Mouse (Mus musculus) left cerebral cortex, postnatal 10 days (tissue): ENCODE results near the gene Arrdc5. TPM values are rescaled to one million over a fixed set of nuclear protein-coding genes. Genes with fewer than 3 reads are reported as not detected.
"Not testable (repeated sequence)": the region's sequence is repeated elsewhere in the genome, so short reads cannot be mapped to it uniquely, and the experiment has no call there.

Experiments
- DNase-seq, 2 experiments: peaks; one replicate each; pipeline ENCODE4 v3.0.0; 2021 to 2022; ENCODE audit warnings: low spot score in 2 of 2, mixed read lengths in 1 of 2; ENCODE audit errors: extremely low spot score in 1 of 2
- intact Hi-C: fragments of 180-260 bp; cut with DNase I; formaldehyde crosslinking; loops from one replicate; pipeline ENCODE4 v1.15.1; 2025
- total RNA-seq, 2 experiments: library from RNA; stranded (reverse); gene quantifications; 2 replicates each; pipeline ENCODE4 v1.2.3; 2021

Gene Arrdc5
- total RNA-seq, 2 experiments from 2014 or later, result not detected

GRCm38 (mm10) chr17:56261166-56261565 is 38.9 kb downstream of the Arrdc5 start:
- intact Hi-C loops, result no loop called here
- DNase-seq, result no peak

GRCm38 (mm10) chr17:56259301-56260037 is 40.6 kb downstream of the Arrdc5 start:
- intact Hi-C loops, result no loop called here

GRCm38 (mm10) chr17:56258812-56259211 is 41.3 kb downstream of the Arrdc5 start:
- DNase-seq, intact Hi-C loops: not testable (repeated sequence)

More at GRCm38 (mm10) chr17:56259301-56260037, 40.6 kb downstream of the Arrdc5 start:
- no peak for DNase-seq

GRCm38 (mm10) chr17:56258269-56258668 is 41.8 kb downstream of the Arrdc5 start:
- intact Hi-C loops, result not testable (repeated sequence)

GRCm38 (mm10) chr17:56257181-56257894 is 42.7 kb downstream of the Arrdc5 start:
- intact Hi-C loops, result no loop called here
- DNase-seq, result peak in 1 of 2 experiments; percentile 55

More at GRCm38 (mm10) chr17:56258269-56258668, 41.8 kb downstream of the Arrdc5 start:
- DNase-seq, result not testable (repeated sequence)

- DNase-seq, result peak; percentile 95 to 98
- intact Hi-C loops, result no loop called here
Observed at GRCm38 (mm10) chr17:56256239-56256881, 43.7 kb downstream of the Arrdc5 start, which contains the start of gene Fem1a. Fem1a (plus strand) TSS chr17:56256810.

- peak; percentile 99 for DNase-seq
- intact Hi-C loops, result no loop called here
Observed at GRCm38 (mm10) chr17:56255863-56256238, 44.2 kb downstream of the Arrdc5 start.

GRCm38 (mm10) chr17:56255429-56255828 is 44.7 kb downstream of the Arrdc5 start:
- intact Hi-C loops, result no loop called here
- peak; percentile 62 to 74 for DNase-seq

GRCm38 (mm10) chr17:56254695-56255094 is 45.4 kb downstream of the Arrdc5 start:
- intact Hi-C loops, result loop anchor here (5.0 kb wide), 2 partner anchors 37 to 122 kb away; partner anchors contain the start of gene Dpp9

GRCm38 (mm10) chr17:56251136-56251829 is 48.8 kb downstream of the Arrdc5 start:
- peak; percentile 70 to 78 for DNase-seq
- intact Hi-C loops, result loop anchor here (5.0 kb wide), 2 partner anchors 34 to 119 kb away; partner anchors contain the start of gene Dpp9

More at GRCm38 (mm10) chr17:56254695-56255094, 45.4 kb downstream of the Arrdc5 start:
- no peak for DNase-seq

GRCm38 (mm10) chr17:56245608-56246007 is 54.5 kb downstream of the Arrdc5 start:
- no peak for DNase-seq
- intact Hi-C loops, result no loop called here

Other genes with a start within 250 kb of the Arrdc5 start
- gene Ubxn6, start 225.3 kb downstream of the Arrdc5 start, total RNA-seq, result 10 to 100 TPM; 79.8 to 87.9 TPM
- gene Hdgfl2, start 220.7 kb downstream of the Arrdc5 start, total RNA-seq, result 100 to 1,000 TPM in 1 of 2 experiments, 10 to 100 TPM in 1; 96.5 to 104 TPM
- gene Plin4, start 190.5 kb downstream of the Arrdc5 start, total RNA-seq, result 1 to 10 TPM in 1 of 2 experiments, under 1 TPM in 1; 0.14 to 1.4 TPM
- gene Plin5, start 182.7 kb downstream of the Arrdc5 start, total RNA-seq, result 1 to 10 TPM in 1 of 2 experiments, under 1 TPM in 1; 0.75 to 1.2 TPM
- gene Lrg1, start 178.3 kb downstream of the Arrdc5 start, total RNA-seq, result under 1 TPM; 0.49 to 0.79 TPM
- gene Sema6b, start 159.9 kb downstream of the Arrdc5 start, total RNA-seq, result 100 to 1,000 TPM; 119 to 123 TPM
- 10 to 100 TPM in 1 of 2 experiments, 1 to 10 TPM in 1; 9.3 to 11.1 TPM for gene Tnfaip8l1, start 137.8 kb downstream of the Arrdc5 start, total RNA-seq
- gene Mydgf, start 116.4 kb downstream of the Arrdc5 start, total RNA-seq, result 10 to 100 TPM; 49.4 to 51.4 TPM
- gene Dpp9, start 81.4 kb downstream of the Arrdc5 start, total RNA-seq, result 10 to 100 TPM; 43.8 to 44.8 TPM
- 10 to 100 TPM; 45.4 TPM for gene Fem1a, start 43.5 kb downstream of the Arrdc5 start, total RNA-seq
- gene Ticam1, start 23.5 kb downstream of the Arrdc5 start, total RNA-seq, result 1 to 10 TPM; 4.0 to 4.2 TPM
- gene Plin3, start 7.4 kb downstream of the Arrdc5 start, total RNA-seq, result 1 to 10 TPM; 3.8 to 5.4 TPM
- gene Uhrf1, start 3.0 kb upstream of the Arrdc5 start, total RNA-seq, result 1 to 10 TPM; 4.2 to 5.6 TPM
- 10 to 100 TPM; 82.9 to 83.5 TPM for gene Kdm4b, start 25.8 kb upstream of the Arrdc5 start, total RNA-seq
- 100 to 1,000 TPM; 667 to 674 TPM for gene Ptprs, start 176.2 kb upstream of the Arrdc5 start, total RNA-seq
- gene Znrf4, start 212.1 kb upstream of the Arrdc5 start, total RNA-seq, result not detected